Mouse (Mus musculus) cerebral cortex, adult 2 months (tissue): ENCODE measurements around the gene Chst3.

ENCODE experiments used
- WGBS: fragments of 180-500 bp; shearing (Covaris S2); methylation state at CpG from one replicate; pipeline ENCODE4 v1.1.7; 2018; 5-methylcytosine and 5-hydroxymethylcytosine counted together

The Chst3 gene

DNA sequence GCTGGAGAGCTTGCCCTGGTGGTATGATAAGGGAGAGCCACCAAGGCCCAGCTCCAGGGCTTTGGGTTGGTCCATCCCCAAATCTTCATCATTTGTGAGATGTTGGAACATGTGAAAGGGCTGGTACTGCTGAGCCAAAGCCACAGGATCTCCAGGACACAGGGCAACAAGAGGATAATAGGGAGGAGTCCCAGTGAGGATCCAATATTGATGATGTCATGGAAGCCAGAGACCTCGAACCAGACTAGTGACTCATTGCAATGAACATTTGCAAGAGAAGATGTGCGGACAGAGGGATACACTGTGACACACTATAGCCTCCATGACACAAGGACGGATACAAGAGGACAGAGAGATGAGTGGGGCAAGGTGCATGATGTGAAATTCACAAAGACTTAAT, 60.9 kb downstream of the Chst3 start:
- WGBS = 93% methylated on average over 3 of the region's 3 CpGs

DNA sequence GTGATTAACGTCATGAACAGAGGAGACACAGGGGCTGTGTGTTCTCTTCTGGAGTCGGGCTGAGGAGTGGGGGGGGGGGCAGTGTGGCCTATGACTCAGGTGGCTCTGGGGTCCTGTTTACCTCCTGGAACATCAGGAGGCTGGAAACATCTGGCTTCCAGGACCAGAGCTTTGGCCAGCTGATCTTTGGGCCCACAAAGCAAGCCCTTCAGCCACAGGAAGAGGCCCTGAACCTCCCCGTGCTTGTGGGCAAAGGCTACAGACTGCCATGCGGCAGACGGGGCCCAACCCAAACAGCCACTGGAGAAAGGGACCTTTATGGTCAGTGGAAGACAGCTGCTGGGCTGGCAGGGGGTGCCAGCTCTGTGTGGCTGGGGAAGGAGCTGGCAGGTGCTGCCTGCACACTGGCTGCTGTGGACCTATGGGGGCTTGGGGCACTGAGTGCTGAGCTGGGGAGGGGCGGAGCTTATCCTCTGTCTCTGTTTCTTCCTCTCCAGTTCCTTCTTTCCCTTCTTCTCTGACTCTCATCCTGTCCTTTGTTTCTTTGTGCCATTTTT, 67.9 kb downstream of the Chst3 start:
- whole genome bisulfite sequencing = 64% methylated on average over 6 of the region's 6 CpGs

DNA sequence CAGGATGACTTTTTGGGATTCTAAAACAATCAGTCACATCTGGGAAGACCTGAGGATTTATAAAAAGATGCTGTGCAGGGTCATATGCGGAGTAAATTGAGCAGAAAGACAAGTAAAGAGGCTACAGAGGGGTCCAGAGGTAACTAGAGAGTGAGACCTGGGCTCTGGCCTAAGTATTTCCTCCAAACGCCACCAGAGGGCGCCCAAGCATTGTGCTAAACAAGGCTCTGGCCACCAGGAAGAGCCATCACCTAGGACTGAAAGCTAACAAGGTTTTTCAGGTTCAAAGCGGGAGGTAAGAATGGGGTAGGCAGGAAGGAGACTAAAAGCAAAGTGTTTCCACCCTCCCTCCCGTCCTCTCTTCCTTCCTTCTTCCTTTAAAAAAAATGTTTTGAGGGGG, 71.0 kb downstream of the Chst3 start:
- 2% methylated on average over 5 of the region's 5 CpGs for WGBS

DNA sequence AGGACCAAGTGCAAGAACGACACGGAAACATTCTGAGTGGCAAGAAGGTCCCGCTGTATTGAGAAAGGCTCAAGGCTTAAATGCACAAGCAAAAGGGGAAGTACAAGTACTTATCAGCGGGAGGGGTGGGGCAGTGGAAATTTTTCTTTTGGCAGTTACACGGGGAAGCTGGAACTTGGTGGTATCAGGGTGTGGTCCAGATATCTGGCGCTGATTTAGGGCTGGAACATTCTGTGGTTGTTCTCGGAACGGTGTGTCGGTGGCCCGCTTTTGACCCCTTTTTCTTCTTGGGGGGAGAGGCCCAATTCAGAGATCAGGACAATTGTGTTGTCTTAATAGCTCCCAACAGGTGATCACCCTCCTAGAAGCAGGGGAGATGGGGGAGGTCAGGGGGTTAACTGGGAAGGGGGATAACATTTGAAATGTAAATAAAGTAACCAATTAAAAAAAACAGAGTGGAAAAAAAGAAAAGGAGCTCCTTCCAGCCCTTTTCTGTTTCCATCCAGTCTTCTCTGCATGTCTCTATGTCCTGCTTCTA, 71.5 kb downstream of the Chst3 start:
- WGBS = 78% methylated on average over 10 of the region's 10 CpGs

DNA sequence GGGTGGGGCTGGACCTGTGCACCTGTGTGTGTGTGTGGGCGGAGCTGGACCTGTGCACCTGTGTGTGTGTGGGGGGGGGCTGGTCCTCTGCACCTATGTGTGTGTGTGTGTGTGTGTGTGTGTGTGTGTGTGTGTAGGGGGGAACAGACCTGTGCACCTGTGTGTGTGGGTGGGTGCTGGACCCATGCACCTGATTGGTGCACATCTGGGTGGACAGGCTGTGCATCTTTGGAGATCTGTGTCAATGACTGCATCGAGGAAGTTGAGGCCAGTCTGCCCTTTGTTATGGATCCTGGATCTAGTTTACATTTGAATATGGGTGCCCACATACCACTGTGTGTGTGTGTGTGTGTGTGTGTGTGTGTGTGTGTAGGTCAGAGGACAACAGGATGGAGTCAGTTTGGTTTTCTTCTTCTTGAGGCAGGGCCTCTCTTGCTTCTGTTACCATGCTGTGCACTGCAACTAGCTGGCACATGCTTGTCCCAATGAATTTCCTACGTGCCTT, 77.4 kb downstream of the Chst3 start:
- 88% methylated on average over 3 of the region's 3 CpGs for WGBS

DNA sequence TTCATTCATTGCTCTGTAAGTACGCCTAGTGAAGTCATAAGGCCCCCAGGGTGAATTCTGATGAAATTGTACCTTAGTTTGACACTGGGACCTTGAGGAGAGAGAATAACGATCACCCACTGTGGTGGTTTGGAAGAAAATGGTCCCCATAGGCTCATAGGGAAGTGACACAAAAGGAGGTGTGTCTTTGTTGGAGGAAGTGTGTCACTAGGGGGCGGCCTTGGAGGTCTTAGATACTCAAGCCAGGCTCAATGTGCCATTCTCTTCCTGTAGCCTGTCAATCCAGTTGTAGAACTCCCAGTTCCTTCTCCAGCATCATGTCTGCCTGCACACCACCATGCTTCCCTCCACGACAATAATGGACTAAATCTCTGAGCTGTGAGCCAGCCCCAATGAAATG, 78.3 kb downstream of the Chst3 start:
- 93% methylated on average over 4 of the region's 4 CpGs for WGBS

DNA sequence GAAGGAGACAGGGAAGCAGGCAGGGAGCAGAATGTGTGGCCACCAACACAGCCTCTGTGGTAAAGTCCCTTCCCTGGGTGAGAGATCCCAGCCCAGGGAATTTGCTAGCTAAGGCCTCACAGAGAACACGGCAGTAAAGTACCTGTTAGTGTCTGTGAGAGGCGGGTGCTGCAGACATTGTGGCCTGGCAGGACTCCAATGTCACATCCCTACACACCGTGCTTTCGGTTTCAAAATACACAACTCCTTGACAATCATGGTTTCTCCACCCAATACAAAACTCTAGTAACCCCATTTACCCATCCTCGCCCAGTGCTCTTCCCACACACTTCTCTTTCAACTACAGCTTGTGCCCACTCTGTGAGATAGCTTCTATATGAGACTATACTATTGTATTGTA, 80.4 kb downstream of the Chst3 start:
- 65% methylated on average over 5 of the region's 5 CpGs for WGBS

DNA sequence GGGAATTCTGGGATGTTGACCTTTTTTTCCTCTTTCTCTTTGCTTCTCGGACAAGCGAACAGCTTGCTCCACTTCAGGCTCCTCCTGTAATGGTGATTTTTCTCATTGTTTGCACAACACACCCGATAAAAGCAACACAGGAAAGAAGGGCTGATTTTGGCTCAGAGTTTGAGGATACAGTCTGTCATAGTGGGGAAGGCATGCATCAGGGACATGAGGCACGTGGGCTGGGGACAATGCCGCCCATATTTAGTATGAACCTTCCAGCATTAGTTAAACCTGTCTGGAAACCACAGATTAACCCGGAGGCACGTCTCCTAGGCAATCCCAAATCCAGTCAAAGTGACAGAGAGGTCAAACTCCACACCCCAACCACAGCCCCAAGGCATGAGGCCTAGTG, 82.1 kb downstream of the Chst3 start:
- WGBS = 34% methylated on average over 7 of the region's 7 CpGs

DNA sequence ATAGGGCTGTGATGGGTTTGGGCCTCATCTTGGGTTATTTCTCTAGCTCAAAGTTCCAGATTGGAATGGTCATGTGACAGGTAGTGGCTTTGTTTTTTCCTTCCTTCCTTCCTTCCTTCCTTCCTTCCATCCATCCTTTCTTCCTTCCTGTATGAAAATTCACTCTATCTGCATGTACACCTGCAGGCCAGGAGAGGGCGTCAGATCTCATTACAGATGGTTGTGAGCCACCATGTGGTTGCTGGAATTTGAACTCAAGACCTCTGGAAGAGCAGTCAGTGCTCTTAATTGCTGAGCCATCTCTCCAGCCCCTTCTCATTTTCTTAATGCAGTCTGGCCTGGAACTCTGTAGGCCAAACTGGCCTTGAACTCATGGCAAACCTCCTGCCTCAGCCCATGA, 83.0 kb downstream of the Chst3 start:
- WGBS = 52% methylated on average over 1 of the region's 1 CpGs

DNA sequence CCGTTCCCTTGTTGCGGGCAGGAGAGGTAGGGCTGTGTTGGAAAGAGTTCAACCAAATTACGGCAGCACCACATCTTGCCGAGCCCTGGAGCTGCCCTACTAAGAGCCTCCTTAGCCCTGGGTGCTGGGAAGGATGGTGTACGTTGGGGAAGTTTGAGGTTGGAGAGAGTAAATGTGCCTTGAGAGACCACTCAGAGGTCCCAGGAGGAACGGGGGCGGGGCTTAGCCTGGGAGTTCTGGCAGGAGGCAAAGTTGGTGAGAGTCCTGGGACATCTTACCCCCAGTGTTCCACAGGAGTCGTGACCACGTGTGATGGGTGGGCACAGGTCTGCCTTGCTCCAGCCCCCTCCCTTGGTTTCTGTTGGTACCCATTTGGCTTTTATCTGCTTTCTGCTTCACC, 84.9 kb downstream of the Chst3 start:
- WGBS = 50% methylated on average over 9 of the region's 9 CpGs

DNA sequence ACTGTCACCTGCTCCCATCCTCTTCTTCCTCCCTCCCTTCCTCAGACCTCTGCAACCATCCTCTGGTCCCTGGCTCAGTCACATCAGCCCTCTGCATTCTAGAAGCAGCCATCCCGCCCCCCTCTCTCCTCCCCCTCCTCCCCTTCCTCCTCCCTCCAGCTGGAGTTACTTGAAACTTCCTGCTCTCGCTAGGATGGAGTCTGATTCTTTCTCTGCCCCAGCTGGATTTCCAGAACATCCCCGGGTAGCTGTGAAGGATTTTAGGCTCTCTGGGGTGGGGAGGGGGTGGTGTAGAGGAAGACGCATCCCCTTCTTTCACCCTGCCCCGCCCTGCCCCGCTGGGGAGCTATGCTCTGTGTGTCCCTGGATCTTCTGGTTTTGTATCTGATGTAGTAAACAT, 85.6 kb downstream of the Chst3 start:
- 37% methylated on average over 6 of the region's 6 CpGs for WGBS
